Mouse (Mus musculus) kidney, postnatal 0 days (tissue): Measurements from ENCODE around the gene Brd3. TPM values are rescaled to one million over a fixed set of nuclear protein-coding genes. Genes with fewer than 3 reads are reported as not detected.
A peak's percentile ranks its signal among the peaks of the same experiment; 100 is the strongest.

Experiments used
- ATAC-seq: fragments of 200-750 bp; cut with Nextera tagmentation; replicated peaks from 2 replicates; pipeline ENCODE4 v1.8.0; 2017; ENCODE audit warnings: low read depth, moderate number of reproducible peaks, moderate TSS enrichment, moderate library complexity; ENCODE audit not compliant: low FRiP score
- DNase-seq: peaks from one replicate; pipeline ENCODE4 v3.0.0-alpha.2; 2016; ENCODE audit warnings: low spot score
- H3K27ac ChIP-seq: fragments of 300-500 bp; sonication (generic); 2 replicates; pipeline ENCODE4 v1.5.1; 2014; ENCODE audit warnings: mild to moderate bottlenecking
- H3K27me3 ChIP-seq: fragments of 300-500 bp; sonication (generic); 2 replicates; pipeline ENCODE4 v1.6.1; 2014; ENCODE audit warnings: low read length, mixed read lengths; ENCODE audit not compliant: insufficient read depth
- H3K36me3 ChIP-seq: fragments of 300-500 bp; sonication (generic); 2 replicates; pipeline ENCODE4 v1.6.1; 2014; ENCODE audit warnings: low read length, mixed read lengths; ENCODE audit not compliant: insufficient read depth
- H3K4me1 ChIP-seq: fragments of 300-500 bp; sonication (generic); replicated peaks from 2 replicates; pipeline ENCODE4 v1.6.1; 2014; ENCODE audit warnings: antibody characterized with exemption, low read length, mixed read lengths; ENCODE audit not compliant: insufficient read depth
- H3K4me2 ChIP-seq: fragments of 300-500 bp; sonication (generic); 2 replicates; pipeline ENCODE4 v1.6.1; 2014; ENCODE audit warnings: mild to moderate bottlenecking, low read length, moderate library complexity, mixed read lengths
- H3K4me3 ChIP-seq: fragments of 300-500 bp; sonication (generic); replicated peaks from 2 replicates; pipeline ENCODE4 v1.5.1; 2014; ENCODE audit warnings: low read depth, low read length
- H3K9ac ChIP-seq: fragments of 300-500 bp; sonication (generic); 2 replicates; pipeline ENCODE4 v1.6.1; 2014; ENCODE audit warnings: low read depth, low read length
- H3K9me3 ChIP-seq: fragments of 300-500 bp; sonication (generic); replicated peaks from 2 replicates; pipeline ENCODE4 v1.6.1; 2016; ENCODE audit warnings: low read length, inconsistent platforms, mixed read lengths
- CTCF ChIP-seq: IDR thresholded peaks from 2 replicates; pipeline ENCODE4 v1.5.1; 2016; ENCODE audit warnings: antibody characterized with exemption, low read depth, mild to moderate bottlenecking, moderate library complexity
- WGBS: fragments of 180-500 bp; shearing (Covaris S2); extraction: QIAGEN DNeasy Blood & Tissue Kit; methylation state at CpG from one replicate; pipeline ENCODE4 v1.1.7; 2014; 5-methylcytosine and 5-hydroxymethylcytosine counted together
- polyA plus RNA-seq: library from polyadenylated mRNA; unstranded; fragments of >200 nt; fragmentation: Nextera tagmentation; extraction: Ambion mirVana; gene quantifications from 2 replicates; pipeline ENCODE4 v1.2.1, GENCODE M21; 2015

Gene Brd3
- polyA plus RNA-seq, 1 experiment from 2014 or later = 91.4 TPM

GRCm38 (mm10) chr2:27412245-27412800 is 95.1 kb downstream of the Brd3 start:
- peaks cover 33% of the 10 kb centered on the region for H3K4me1 ChIP-seq
- peak overlapping the region; percentile 78 for H3K27ac ChIP-seq
- H3K4me2 ChIP-seq = 0 out of 2 replicates have a peak overlapping the region, but pooled peaks have one; percentile 2
- H3K27me3 ChIP-seq = no peaks in the 10 kb centered on the region
- no peak for TF ChIP-seq CTCF
- no peaks in the 10 kb centered on the region for H3K36me3 ChIP-seq
- ATAC-seq = no peak
- 23% methylated on average over 7 of the region's 7 CpGs for WGBS
- no peak for DNase-seq
- H3K4me3 ChIP-seq = no peak overlapping the region
- no peaks in the 10 kb centered on the region for H3K9me3 ChIP-seq
- no peak overlapping the region for H3K9ac ChIP-seq

DNA sequence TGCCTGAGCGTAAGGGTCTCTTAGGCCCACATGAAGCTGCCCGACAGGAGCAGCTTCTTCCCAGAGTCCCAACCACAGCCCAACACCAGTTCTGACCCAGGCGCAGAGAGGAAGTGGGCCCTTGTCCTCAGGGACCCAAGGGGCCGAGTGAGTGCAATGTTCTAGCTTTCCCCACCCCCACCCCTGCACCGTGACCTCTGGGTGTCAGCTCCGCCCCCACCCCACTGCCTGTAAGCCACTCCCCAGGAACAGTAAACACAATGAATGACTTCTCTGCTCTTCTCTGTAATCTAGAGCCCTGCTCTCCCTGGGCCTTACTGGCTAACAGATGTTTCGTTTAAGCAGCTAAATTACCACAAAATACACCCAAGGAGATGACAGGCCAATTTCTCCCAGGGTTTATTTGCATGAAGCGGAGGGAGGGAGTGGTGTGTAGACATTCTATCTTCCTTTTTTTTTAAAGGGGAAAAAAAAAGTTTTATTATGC is 95.7 kb downstream of the Brd3 start:
- H3K36me3 ChIP-seq = no peaks in the 10 kb centered on the region
- H3K27ac ChIP-seq = peak overlapping the region; percentile 78; the same call in 1 of the 2 replicates
- no peak overlapping the region for H3K4me3 ChIP-seq
- peak; percentile 67 for ATAC-seq
- no peak overlapping the region for H3K4me2 ChIP-seq
- TF ChIP-seq CTCF = no peak
- no peaks in the 10 kb centered on the region for H3K9me3 ChIP-seq
- DNase-seq = peak; percentile 97
- peaks cover 33% of the 10 kb centered on the region for H3K4me1 ChIP-seq
- H3K9ac ChIP-seq = no peak overlapping the region
- no peaks in the 10 kb centered on the region for H3K27me3 ChIP-seq
- 23% methylated on average over 8 of the region's 8 CpGs for WGBS

DNA sequence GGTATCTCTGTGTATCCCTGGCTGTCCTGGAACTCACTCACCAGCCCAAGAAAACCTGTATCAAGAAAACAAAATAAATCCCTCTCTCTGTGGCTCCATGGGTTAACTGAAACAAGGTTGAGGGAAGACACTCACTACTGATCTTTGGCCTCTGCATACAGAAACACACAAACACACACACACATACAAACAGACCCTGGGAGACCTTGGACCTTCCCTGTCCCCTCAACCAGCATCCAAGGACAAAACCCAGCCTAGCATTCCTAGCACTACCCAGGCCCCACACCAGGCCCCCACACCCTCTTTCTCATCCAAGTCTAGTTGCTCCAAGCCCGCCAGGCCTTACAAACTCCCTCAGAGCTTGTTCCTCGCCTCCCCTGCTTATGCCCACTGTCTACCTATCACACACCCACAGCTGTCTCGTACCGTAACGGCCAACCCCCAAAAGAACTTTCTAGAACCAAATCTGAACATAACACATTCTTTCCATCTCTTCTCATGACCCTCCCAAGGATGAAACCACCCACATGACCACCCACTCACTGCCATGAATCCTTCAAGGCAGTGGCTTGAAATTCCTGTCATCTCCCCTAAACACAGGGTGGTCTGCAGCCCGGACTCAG is 96.8 kb downstream of the Brd3 start:
- Histone ChIP-seq H3K9ac (no peak overlapping the region), H3K4me3 (no peak overlapping the region), H3K4me2 (no peak overlapping the region), H3K9me3 (no peaks in the 10 kb centered on the region), H3K27ac (no peak overlapping the region), H3K27me3 (no peaks in the 10 kb centered on the region), H3K4me1 (peaks cover 26% of the 10 kb centered on the region), H3K36me3 (no peaks in the 10 kb centered on the region)
- 69% methylated on average over 6 of the region's 6 CpGs for WGBS
- no peak for TF ChIP-seq CTCF
- no peak for ATAC-seq
- no peak for DNase-seq

DNA sequence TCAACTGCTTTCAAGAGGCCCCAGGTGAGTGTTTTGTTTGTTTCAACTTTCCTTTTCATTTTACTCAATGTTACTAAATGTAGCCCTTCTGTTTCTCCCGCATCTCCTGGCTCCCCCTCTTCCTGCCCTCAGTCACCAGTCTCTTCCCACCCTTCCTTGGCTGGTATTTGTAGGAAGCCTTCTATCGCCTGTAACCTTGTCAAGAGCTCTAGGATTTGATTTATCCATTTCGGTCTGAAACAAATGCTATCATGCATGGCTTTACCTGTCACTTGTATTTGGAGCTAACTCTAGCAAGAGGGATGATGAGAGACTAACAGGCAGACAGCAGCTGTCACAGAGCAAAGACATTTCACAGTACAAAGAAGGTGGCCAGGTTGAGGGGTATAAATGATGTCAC is 99.3 kb downstream of the Brd3 start:
- no peak overlapping the region for H3K4me2 ChIP-seq
- TF ChIP-seq CTCF = no peak
- no peak overlapping the region for H3K9ac ChIP-seq
- no peak overlapping the region for H3K4me3 ChIP-seq
- 61% methylated on average over 3 of the region's 3 CpGs for WGBS
- no peak overlapping the region for H3K27ac ChIP-seq
- H3K27me3 ChIP-seq = no peaks in the 10 kb centered on the region
- H3K36me3 ChIP-seq = no peaks in the 10 kb centered on the region
- peaks cover 29% of the 10 kb centered on the region for H3K4me1 ChIP-seq
- no peaks in the 10 kb centered on the region for H3K9me3 ChIP-seq
- DNase-seq = no peak
- no peak for ATAC-seq

DNA sequence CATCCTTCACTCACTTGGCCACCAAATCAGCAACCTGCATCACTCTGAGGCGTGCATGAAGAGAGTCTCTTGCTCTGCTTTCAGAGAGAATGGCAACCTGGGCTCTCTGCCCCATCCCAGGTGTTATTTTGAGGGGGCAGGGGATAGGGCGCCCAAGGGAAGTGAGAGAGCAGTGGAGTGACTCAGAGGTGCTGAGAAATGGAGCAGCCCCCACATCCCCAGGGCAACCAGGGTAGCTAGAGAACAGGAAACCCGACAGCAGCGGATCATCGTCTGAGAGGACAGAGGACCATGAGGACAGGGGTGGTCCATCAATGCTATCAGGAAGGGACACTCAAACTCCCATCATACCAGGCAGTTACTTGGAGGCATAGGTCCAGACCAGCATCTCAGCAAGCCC is 100.5 kb downstream of the Brd3 start:
- Histone ChIP-seq H3K27ac (no peak overlapping the region), H3K9ac (no peak overlapping the region), H3K36me3 (no peaks in the 10 kb centered on the region), H3K4me2 (no peak overlapping the region), H3K4me1 (peaks cover 21% of the 10 kb centered on the region; the same call in 1 of the 2 replicates), H3K9me3 (no peaks in the 10 kb centered on the region), H3K27me3 (no peaks in the 10 kb centered on the region), H3K4me3 (no peak overlapping the region)
- DNase-seq (no peak), ATAC-seq (no peak)
- WGBS = 64% methylated on average over 5 of the region's 5 CpGs
- no peak for TF ChIP-seq CTCF

DNA sequence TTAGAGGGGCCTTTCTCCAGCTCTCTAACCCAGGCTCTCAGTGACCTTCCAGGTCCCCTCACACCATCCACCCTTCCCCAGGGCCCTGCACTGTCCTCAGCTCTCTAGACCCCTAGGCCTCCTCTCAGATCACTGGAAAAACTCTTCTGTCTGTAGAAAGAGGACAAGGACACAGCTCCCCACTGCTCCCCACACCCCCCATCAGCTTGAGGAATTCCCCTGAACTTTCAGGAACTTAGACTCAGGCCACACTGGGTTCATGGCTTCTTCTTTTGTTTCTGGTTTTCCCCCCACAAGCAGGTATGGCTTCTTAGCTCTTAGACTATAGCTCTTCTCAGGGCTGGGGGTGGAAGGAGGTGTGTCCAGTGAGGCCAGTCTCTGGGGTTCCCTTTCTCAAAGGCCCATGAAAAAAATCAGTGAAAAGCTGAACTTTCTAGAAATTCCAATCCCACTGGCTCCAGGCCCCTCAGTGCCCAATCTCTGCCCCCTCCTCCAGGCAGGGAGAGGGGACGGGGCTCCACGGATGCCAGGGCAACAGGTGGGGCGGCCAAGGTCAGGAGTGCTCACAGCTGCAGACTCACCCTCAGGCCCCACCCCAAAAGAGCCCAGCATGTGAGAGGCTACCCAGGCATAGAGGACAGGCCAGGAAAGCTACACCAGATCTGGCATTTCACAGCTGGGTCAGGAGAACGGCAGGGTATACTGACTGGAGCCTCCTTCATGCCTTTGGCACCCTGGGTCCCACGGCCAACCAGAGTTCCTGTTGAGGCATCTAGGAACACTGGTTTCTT is 102.2 kb downstream of the Brd3 start:
- H3K9me3 ChIP-seq = no peaks in the 10 kb centered on the region
- 45% methylated on average over 5 of the region's 5 CpGs for WGBS
- peaks cover 17% of the 10 kb centered on the region; the same call in 1 of the 2 replicates for H3K4me1 ChIP-seq
- ATAC-seq (no peak), DNase-seq (no peak)
- no peaks in the 10 kb centered on the region for H3K27me3 ChIP-seq
- H3K36me3 ChIP-seq = no peaks in the 10 kb centered on the region
- no peak overlapping the region for H3K4me2 ChIP-seq
- TF ChIP-seq CTCF = no peak
- H3K27ac ChIP-seq = peak overlapping the region; percentile 6; the same call in 1 of the 2 replicates
- no peak overlapping the region for H3K4me3 ChIP-seq
- 0 out of 2 replicates have a peak overlapping the region, but pooled peaks have one; percentile 13 for H3K9ac ChIP-seq
